Mouse (Mus musculus) C2C12 (cell line): ENCODE results near the gene Blm.

Experiments
- CTCF ChIP-seq: IDR thresholded peaks from one replicate; pipeline ENCODE4 v1.5.1; 2011; ENCODE audit not compliant: control insufficient read depth, insufficient read depth, insufficient read length
- MYOD1 ChIP-seq: IDR thresholded peaks from one replicate; pipeline ENCODE4 v1.6.1; 2011; ENCODE audit warnings: low read depth; ENCODE audit not compliant: control insufficient read depth, insufficient read length

DNA sequence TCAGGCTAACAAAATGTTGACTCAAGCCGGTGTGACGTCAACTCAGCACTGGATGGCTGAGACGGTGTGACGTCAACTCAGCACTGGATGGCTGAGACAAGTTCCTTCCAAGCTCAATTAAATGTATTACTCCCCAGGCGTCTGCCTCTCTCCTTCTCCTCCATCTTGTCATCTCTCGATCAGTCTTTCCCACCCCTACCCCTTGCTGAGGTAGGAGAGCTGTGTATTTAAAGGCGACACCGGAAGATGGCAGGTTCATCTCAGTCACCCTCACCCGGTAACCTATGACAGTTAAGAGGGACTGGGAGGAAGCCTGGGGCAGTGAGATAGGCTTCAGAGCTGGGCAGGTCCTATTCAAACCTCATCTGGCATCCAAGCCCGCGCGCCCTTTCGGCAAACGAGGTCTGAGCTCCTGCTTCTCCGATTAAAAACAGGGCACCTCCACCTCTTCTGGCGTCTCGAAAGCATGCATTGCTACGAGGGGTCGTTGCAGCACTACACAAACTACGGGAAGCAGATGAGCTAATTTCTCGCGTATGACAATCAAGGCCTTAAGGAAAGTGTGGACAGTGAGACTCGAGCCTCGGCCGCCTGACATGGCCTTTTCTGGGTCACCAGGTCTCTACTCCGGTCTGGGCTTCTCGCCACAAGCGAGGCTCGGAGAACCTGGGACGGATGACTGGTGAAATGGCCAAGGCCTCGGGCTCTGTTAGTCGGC lies 469 bp downstream of the Blm start:
- TF ChIP-seq MYOD1 (no peak), CTCF (no peak)
